Mouse (Mus musculus) hindbrain, embryonic 12.5 days (tissue): ENCODE data around the gene Prdm5. TPM values are rescaled to one million over a fixed set of nuclear protein-coding genes. Genes with fewer than 3 reads are reported as not detected.

Source experiments
- ATAC-seq: fragments of 200-750 bp; cut with Nextera tagmentation; 2 replicates; pipeline ENCODE4 v1.8.0; 2017; ENCODE audit warnings: moderate TSS enrichment; ENCODE audit not compliant: low FRiP score
- H3K27ac ChIP-seq: fragments of 300-500 bp; sonication (generic); 2 replicates; pipeline ENCODE4 v1.5.1; 2016; ENCODE audit warnings: mild to moderate bottlenecking
- H3K27me3 ChIP-seq: fragments of 300-500 bp; sonication (generic); 2 replicates; pipeline ENCODE4 v1.6.1; 2016; ENCODE audit warnings: mild to moderate bottlenecking
- H3K36me3 ChIP-seq: fragments of 300-500 bp; sonication (generic); 2 replicates; pipeline ENCODE4 v1.6.1; 2016; ENCODE audit warnings: mild to moderate bottlenecking
- H3K4me1 ChIP-seq: fragments of 300-500 bp; sonication (generic); 2 replicates; pipeline ENCODE4 v1.6.1; 2016
- H3K4me2 ChIP-seq: fragments of 300-500 bp; sonication (generic); replicated peaks from 2 replicates; pipeline ENCODE4 v1.6.1; 2016; ENCODE audit warnings: mild to moderate bottlenecking
- H3K4me3 ChIP-seq: fragments of 300-500 bp; sonication (generic); 2 replicates; pipeline ENCODE4 v1.5.1; 2016; ENCODE audit warnings: mild to moderate bottlenecking
- H3K9ac ChIP-seq: fragments of 300-500 bp; sonication (generic); 2 replicates; pipeline ENCODE4 v1.6.1; 2016; ENCODE audit warnings: mild to moderate bottlenecking, moderate library complexity
- H3K9me3 ChIP-seq: fragments of 300-500 bp; sonication (generic); replicated peaks from 2 replicates; pipeline ENCODE4 v1.6.1; 2016; ENCODE audit warnings: mild to moderate bottlenecking
- WGBS: fragments of 180-500 bp; shearing (Covaris S2); methylation state at CpG from one replicate; pipeline ENCODE4 v1.1.7; 2016; 5-methylcytosine and 5-hydroxymethylcytosine counted together
- polyA plus RNA-seq: library from polyadenylated mRNA; unstranded; fragments of >200 nt; fragmentation: Nextera tagmentation; extraction: Ambion mirVana; gene quantifications from 2 replicates; pipeline ENCODE4 v1.2.1, GENCODE M21; 2016

The Prdm5 gene
- polyA plus RNA-seq, 1 experiment from 2014 or later: 14.2 TPM

GRCm38 (mm10) chr6:65849127-65849526 is 70.3 kb downstream of the Prdm5 start:
- H3K9me3 ChIP-seq: no peaks in the 10 kb centered on the region
- H3K4me3 ChIP-seq: no peak overlapping the region
- WGBS: 63% methylated on average over 4 of the region's 4 CpGs
- no peaks in the 10 kb centered on the region for H3K27me3 ChIP-seq
- 0 out of 2 replicates have a peak, but pooled peaks cover under 1% of the 10 kb centered on the region for H3K4me1 ChIP-seq
- no peak for ATAC-seq
- no peaks in the 10 kb centered on the region for H3K36me3 ChIP-seq
- no peak overlapping the region for H3K4me2 ChIP-seq
- no peak overlapping the region for H3K27ac ChIP-seq
- H3K9ac ChIP-seq: no peak overlapping the region

- no peak overlapping the region for H3K4me2 ChIP-seq
These were observed 70.9 kb downstream of the Prdm5 start for GRCm38 (mm10) chr6:65849687-65850086.

GRCm38 (mm10) chr6:65850221-65850620 is 71.4 kb downstream of the Prdm5 start:
- Histone ChIP-seq H3K36me3 (no peaks in the 10 kb centered on the region), H3K27me3 (no peaks in the 10 kb centered on the region), H3K9me3 (no peaks in the 10 kb centered on the region), H3K27ac (no peak overlapping the region), H3K4me3 (no peak overlapping the region), H3K4me1 (0 out of 2 replicates have a peak, but pooled peaks cover 6% of the 10 kb centered on the region), H3K4me2 (no peak overlapping the region), H3K9ac (no peak overlapping the region)
- WGBS: 91% methylated on average over 3 of the region's 3 CpGs
- no peak for ATAC-seq

More at GRCm38 (mm10) chr6:65849687-65850086, 70.9 kb downstream of the Prdm5 start:
- WGBS: 72% methylated on average over 3 of the region's 3 CpGs
- Histone ChIP-seq H3K27me3 (no peaks in the 10 kb centered on the region), H3K9ac (no peak overlapping the region), H3K4me3 (no peak overlapping the region), H3K27ac (no peak overlapping the region), H3K9me3 (no peaks in the 10 kb centered on the region), H3K4me1 (0 out of 2 replicates have a peak, but pooled peaks cover 6% of the 10 kb centered on the region), H3K36me3 (no peaks in the 10 kb centered on the region)
- no peak for ATAC-seq

GRCm38 (mm10) chr6:65854020-65854419 is 75.2 kb downstream of the Prdm5 start:
- Histone ChIP-seq H3K4me2 (no peak overlapping the region), H3K36me3 (no peaks in the 10 kb centered on the region), H3K4me1 (peaks cover 9% of the 10 kb centered on the region; the same call in 1 of the 2 replicates), H3K27me3 (no peaks in the 10 kb centered on the region), H3K4me3 (no peak overlapping the region), H3K9me3 (no peaks in the 10 kb centered on the region), H3K9ac (no peak overlapping the region), H3K27ac (no peak overlapping the region)
- WGBS: 63% methylated on average over 3 of the region's 3 CpGs
- no peak for ATAC-seq

- no peak overlapping the region for H3K4me3 ChIP-seq
- no peak overlapping the region for H3K9ac ChIP-seq
- H3K36me3 ChIP-seq: no peaks in the 10 kb centered on the region
- 72% methylated on average over 4 of the region's 4 CpGs for WGBS
- no peaks in the 10 kb centered on the region for H3K9me3 ChIP-seq
- no peak for ATAC-seq
- peaks cover 12% of the 10 kb centered on the region; the same call in 1 of the 2 replicates for H3K4me1 ChIP-seq
- no peak overlapping the region for H3K27ac ChIP-seq
- H3K27me3 ChIP-seq: no peaks in the 10 kb centered on the region
- no peak overlapping the region for H3K4me2 ChIP-seq
These were observed 75.8 kb downstream of the Prdm5 start for GRCm38 (mm10) chr6:65854585-65854984.

- ATAC-seq: no peak
- no peak overlapping the region for H3K4me2 ChIP-seq
- no peaks in the 10 kb centered on the region for H3K27me3 ChIP-seq
- H3K36me3 ChIP-seq: no peaks in the 10 kb centered on the region
- no peak overlapping the region for H3K27ac ChIP-seq
- H3K4me3 ChIP-seq: no peak overlapping the region
- no peaks in the 10 kb centered on the region for H3K9me3 ChIP-seq
- 72% methylated on average over 5 of the region's 5 CpGs for WGBS
- no peak overlapping the region for H3K9ac ChIP-seq
- peaks cover 11% of the 10 kb centered on the region for H3K4me1 ChIP-seq
These were observed 81.8 kb downstream of the Prdm5 start for GRCm38 (mm10) chr6:65860609-65861008.

GRCm38 (mm10) chr6:65862836-65863235 is 84.0 kb downstream of the Prdm5 start:
- H3K9ac ChIP-seq: no peak overlapping the region
- H3K9me3 ChIP-seq: no peaks in the 10 kb centered on the region
- H3K27me3 ChIP-seq: no peaks in the 10 kb centered on the region
- H3K4me1 ChIP-seq: peaks cover 11% of the 10 kb centered on the region
- no peak overlapping the region for H3K4me3 ChIP-seq
- no peaks in the 10 kb centered on the region for H3K36me3 ChIP-seq
- H3K27ac ChIP-seq: no peak overlapping the region
- 89% methylated on average over 3 of the region's 3 CpGs for whole genome bisulfite sequencing
- no peak overlapping the region for H3K4me2 ChIP-seq
- no peak for ATAC-seq

GRCm38 (mm10) chr6:65864233-65864632 is 85.4 kb downstream of the Prdm5 start:
- Histone ChIP-seq H3K4me1 (peaks cover 6% of the 10 kb centered on the region), H3K27me3 (no peaks in the 10 kb centered on the region), H3K4me3 (no peak overlapping the region), H3K36me3 (no peaks in the 10 kb centered on the region), H3K9ac (no peak overlapping the region), H3K27ac (no peak overlapping the region), H3K4me2 (no peak overlapping the region), H3K9me3 (no peaks in the 10 kb centered on the region)
- WGBS: 97% methylated on average over 3 of the region's 3 CpGs
- ATAC-seq: no peak

GRCm38 (mm10) chr6:65864919-65865318 is 86.1 kb downstream of the Prdm5 start:
- Histone ChIP-seq H3K27ac (no peak overlapping the region), H3K9ac (no peak overlapping the region), H3K9me3 (no peaks in the 10 kb centered on the region), H3K36me3 (no peaks in the 10 kb centered on the region), H3K4me2 (no peak overlapping the region), H3K4me3 (no peak overlapping the region), H3K27me3 (no peaks in the 10 kb centered on the region), H3K4me1 (peaks cover 4% of the 10 kb centered on the region)
- no peak for ATAC-seq
- WGBS: 84% methylated on average over 5 of the region's 5 CpGs

- 94% methylated on average over 4 of the region's 4 CpGs for WGBS
- Histone ChIP-seq H3K4me3 (no peak overlapping the region), H3K36me3 (no peaks in the 10 kb centered on the region), H3K27me3 (no peaks in the 10 kb centered on the region), H3K4me2 (no peak overlapping the region), H3K9ac (no peak overlapping the region), H3K9me3 (no peaks in the 10 kb centered on the region), H3K4me1 (no peaks in the 10 kb centered on the region), H3K27ac (no peak overlapping the region)
- ATAC-seq: no peak
These were observed 87.1 kb downstream of the Prdm5 start for GRCm38 (mm10) chr6:65865861-65866260.

GRCm38 (mm10) chr6:65871754-65872278 is 93.0 kb downstream of the Prdm5 start:
- Histone ChIP-seq H3K27me3 (no peaks in the 10 kb centered on the region), H3K4me1 (no peaks in the 10 kb centered on the region), H3K36me3 (no peaks in the 10 kb centered on the region), H3K4me2 (no peak overlapping the region), H3K27ac (no peak overlapping the region), H3K4me3 (no peak overlapping the region), H3K9me3 (no peaks in the 10 kb centered on the region), H3K9ac (no peak overlapping the region)
- no peak for ATAC-seq
- WGBS: 86% methylated on average over 6 of the region's 6 CpGs

- H3K4me1 ChIP-seq: no peaks in the 10 kb centered on the region
- H3K9ac ChIP-seq: no peak overlapping the region
- H3K4me2 ChIP-seq: no peak overlapping the region
- H3K9me3 ChIP-seq: no peaks in the 10 kb centered on the region
- WGBS: 94% methylated on average over 1 of the region's 1 CpGs
- ATAC-seq: no peak
- H3K4me3 ChIP-seq: no peak overlapping the region
- no peak overlapping the region for H3K27ac ChIP-seq
- H3K27me3 ChIP-seq: no peaks in the 10 kb centered on the region
- H3K36me3 ChIP-seq: no peaks in the 10 kb centered on the region
These were observed 99.5 kb downstream of the Prdm5 start for GRCm38 (mm10) chr6:65878300-65878699.

- H3K27me3 ChIP-seq: no peaks in the 10 kb centered on the region
- H3K9ac ChIP-seq: no peak overlapping the region
- no peak overlapping the region for H3K27ac ChIP-seq
- no peak overlapping the region for H3K4me2 ChIP-seq
- H3K4me3 ChIP-seq: no peak overlapping the region
- H3K36me3 ChIP-seq: 0 out of 2 replicates have a peak, but pooled peaks cover 4% of the 10 kb centered on the region
- 84% methylated on average over 1 of the region's 1 CpGs for WGBS
- no peaks in the 10 kb centered on the region for H3K4me1 ChIP-seq
- ATAC-seq: no peak
- no peaks in the 10 kb centered on the region for H3K9me3 ChIP-seq
These were observed 110.0 kb downstream of the Prdm5 start for GRCm38 (mm10) chr6:65888835-65889234.
